Mouse (Mus musculus) CH12.LX (cell line): ENCODE results near the gene Spc25. TPM values are rescaled to one million over a fixed set of nuclear protein-coding genes. Genes with fewer than 3 reads are reported as not detected.
A peak's percentile ranks its signal among the peaks of the same experiment; 100 is the strongest.

Experiments
- DNase-seq: peaks from one replicate; pipeline ENCODE4 v3.0.0-alpha.2; 2013; ENCODE audit errors: extremely low read depth
- H3K27ac ChIP-seq: 2 replicates; pipeline ENCODE4 v1.5.1; 2012; ENCODE audit warnings: low read depth, mild to moderate bottlenecking, control low read depth, moderate library complexity; ENCODE audit not compliant: insufficient read depth
- H3K27me3 ChIP-seq: replicated peaks from 2 replicates; pipeline ENCODE3; 2012; ENCODE audit warnings: inconsistent platforms
- H3K36me3 ChIP-seq, 2 experiments: replicated peaks in 1 of 2; 2 replicates each; pipeline versions ENCODE3 to v1.6.1; 2012; ENCODE audit warnings: inconsistent platforms in 1 of 2, low read length in 1 of 2, mild to moderate bottlenecking in 1 of 2, mixed read lengths in 1 of 2, moderate library complexity in 1 of 2; ENCODE audit not compliant: control insufficient read depth in 1 of 2, insufficient read depth in 1 of 2
- H3K4me1 ChIP-seq, 2 experiments: 2 replicates each; pipeline ENCODE4 v1.6.1; 2012; ENCODE audit warnings: inconsistent platforms in 1 of 2, moderate library complexity in 1 of 2; ENCODE audit not compliant: insufficient read depth in 2 of 2, control insufficient read depth in 1 of 2
- H3K4me2 ChIP-seq: 2 replicates; pipeline ENCODE4 v1.6.1; 2012; ENCODE audit warnings: low read depth, mild to moderate bottlenecking, control low read depth; ENCODE audit not compliant: poor library complexity, insufficient read depth, severe bottlenecking
- H3K4me3 ChIP-seq, 3 experiments: fragments of 150-350 bp in 1 of 3; sonication (generic) in 1 of 3; replicated peaks in 1 of 3; 2 replicates each; pipeline versions ENCODE3 to v1.5.1; 2011 to 2012; ENCODE audit warnings: low read depth in 2 of 3, low read length in 2 of 3, mild to moderate bottlenecking in 2 of 3, moderate library complexity in 2 of 3, control low read depth in 1 of 3, improper control_type of control experiment in 1 of 3, inconsistent platforms in 1 of 3, mixed read lengths in 1 of 3; ENCODE audit not compliant: poor library complexity in 1 of 3
- H3K79me2 ChIP-seq: replicated peaks from 2 replicates; pipeline ENCODE4 v1.6.1; 2012; ENCODE audit warnings: mild to moderate bottlenecking, moderate library complexity; ENCODE audit not compliant: control insufficient read depth, poor library complexity, insufficient read depth, severe bottlenecking; ENCODE audit errors: extremely low read depth
- H3K9ac ChIP-seq: 2 replicates; pipeline ENCODE4 v1.6.1; 2012; ENCODE audit warnings: low read depth, mild to moderate bottlenecking, control low read depth, moderate library complexity; ENCODE audit not compliant: insufficient read depth
- H3K9me3 ChIP-seq: replicated peaks from 2 replicates; pipeline ENCODE3; 2012; ENCODE audit warnings: low read length, inconsistent platforms, mixed read lengths
- BHLHE40 ChIP-seq: IDR thresholded peaks from 2 replicates; pipeline ENCODE4 v1.6.1; 2011; ENCODE audit warnings: mild to moderate bottlenecking, low read depth, low read length, improper control_type of control experiment
- CHD2 ChIP-seq: IDR thresholded peaks from 2 replicates; pipeline ENCODE4 v1.6.1; 2011; ENCODE audit warnings: low read length, improper control_type of control experiment
- E2F4 ChIP-seq: IDR thresholded peaks from 2 replicates; pipeline ENCODE4 v1.6.1; 2011; ENCODE audit warnings: low read depth, low read length, improper control_type of control experiment; ENCODE audit not compliant: insufficient replicate concordance
- ELF1 ChIP-seq: IDR thresholded peaks from 2 replicates; pipeline ENCODE4 v1.6.1; 2014; ENCODE audit warnings: low read depth, mild to moderate bottlenecking, inconsistent platforms, low read length, improper control_type of control experiment
- EP300 ChIP-seq: IDR thresholded peaks from 2 replicates; pipeline ENCODE4 v1.6.1; 2011; ENCODE audit warnings: low read length, improper control_type of control experiment
- HCFC1 ChIP-seq: IDR thresholded peaks from 2 replicates; pipeline ENCODE4 v1.6.1; 2012; ENCODE audit warnings: low read depth, mild to moderate bottlenecking, inconsistent platforms, low read length, improper control_type of control experiment
- IRF4 ChIP-seq: IDR thresholded peaks from 2 replicates; pipeline ENCODE4 v1.6.1; 2014; ENCODE audit warnings: low read depth, mild to moderate bottlenecking, inconsistent platforms, low read length, improper control_type of control experiment
- JUND ChIP-seq: conservative IDR thresholded peaks from 2 replicates; pipeline ENCODE4 v1.6.1; 2011; ENCODE audit warnings: low read depth, low read length, improper control_type of control experiment
- KAT2A ChIP-seq: IDR thresholded peaks from 2 replicates; pipeline ENCODE4 v1.6.1; 2012; ENCODE audit warnings: low read length, improper control_type of control experiment, inconsistent platforms; ENCODE audit not compliant: insufficient replicate concordance
- MAFK ChIP-seq: IDR thresholded peaks from 2 replicates; pipeline ENCODE4 v1.6.1; 2011; ENCODE audit warnings: low read length, improper control_type of control experiment; ENCODE audit not compliant: insufficient replicate concordance
- MAX ChIP-seq: IDR thresholded peaks from 2 replicates; pipeline ENCODE4 v1.6.1; 2011; ENCODE audit warnings: low read length, improper control_type of control experiment
- NRF1 ChIP-seq: IDR thresholded peaks from 2 replicates; pipeline ENCODE4 v1.6.1; 2014; ENCODE audit warnings: low read depth, mild to moderate bottlenecking, inconsistent platforms, low read length, improper control_type of control experiment, moderate library complexity
- POLR2AphosphoS2 ChIP-seq: IDR thresholded peaks from 2 replicates; pipeline ENCODE4 v1.6.1; 2011; ENCODE audit warnings: low read depth, low read length, improper control_type of control experiment
- USF1 ChIP-seq: IDR thresholded peaks from 2 replicates; pipeline ENCODE4 v1.6.1; 2014; ENCODE audit warnings: low read depth, mild to moderate bottlenecking, inconsistent platforms, low read length, improper control_type of control experiment
- USF2 ChIP-seq: conservative IDR thresholded peaks from 2 replicates; pipeline ENCODE4 v1.6.1; 2011; ENCODE audit warnings: low read depth, low read length, improper control_type of control experiment
- ZMIZ1 ChIP-seq: IDR thresholded peaks from 2 replicates; pipeline ENCODE4 v1.6.1; 2012; ENCODE audit warnings: low read depth, mild to moderate bottlenecking, inconsistent platforms, low read length, improper control_type of control experiment
- dilution Hi-C: fragments of 300-500 bp; cut with MboI; formaldehyde crosslinking; loops from 2 replicates; pipeline ENCODE4 v1.14.3; 2020; ENCODE audit warnings: low sequenced_read_pairs; ENCODE audit not compliant: extremely low pct_unique_long_range_greater_than_20kb, extremely low pct_ligation_motif_present
- in situ Hi-C: fragments of 300-500 bp; cut with MboI; formaldehyde crosslinking; loops from 3 replicates; pipeline ENCODE4 v1.14.3; 2019; ENCODE audit warnings: low sequenced_read_pairs, low pct_ligation_motif_present, low pct_unique_long_range_greater_than_20kb, mixed read lengths
- polyA plus RNA-seq: library from polyadenylated mRNA; unstranded; fragments of >175 nt; gene quantifications from 2 replicates; pipeline ENCODE4 v1.2.1, GENCODE M21; 2012; ENCODE audit warnings: low read depth; ENCODE audit not compliant: insufficient read length
- total RNA-seq, 2 experiments: library from RNA; depleted of rRNA; stranded (reverse); fragments of 300-350 nt in 1 of 2; fragments of >200 nt in 1 of 2; gene quantifications; 2 replicates each; pipeline ENCODE4 v1.2.3; 2012 to 2014

The Spc25 gene
- total and polyA plus RNA-seq, 3 experiments: 31.7 to 67.2 (median 50.0) TPM

DNA sequence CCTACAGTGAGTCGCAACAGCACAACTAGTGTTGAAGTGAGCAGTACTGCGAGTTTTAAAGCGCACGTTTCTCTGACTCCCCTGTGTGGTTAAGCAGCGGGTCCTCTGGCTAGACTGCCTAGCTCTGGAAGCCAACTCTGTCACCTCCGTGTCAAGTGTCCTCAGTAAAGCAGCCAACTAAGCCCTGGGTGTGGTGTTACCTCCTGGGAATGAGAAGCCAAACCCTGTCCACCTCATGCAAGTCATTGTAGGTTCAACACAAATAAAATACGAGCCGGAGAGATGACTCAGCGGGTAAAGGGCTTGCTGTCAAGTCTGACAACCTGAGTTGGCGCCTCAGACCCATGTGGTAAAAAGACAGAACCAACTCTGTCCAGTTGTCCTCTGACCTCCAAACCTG, 56.8 kb downstream of the Spc25 start:
- H3K4me2 ChIP-seq: no peak overlapping the region
- dilution Hi-C loops (no loop called here), in situ Hi-C loops (no loop called here)

DNA sequence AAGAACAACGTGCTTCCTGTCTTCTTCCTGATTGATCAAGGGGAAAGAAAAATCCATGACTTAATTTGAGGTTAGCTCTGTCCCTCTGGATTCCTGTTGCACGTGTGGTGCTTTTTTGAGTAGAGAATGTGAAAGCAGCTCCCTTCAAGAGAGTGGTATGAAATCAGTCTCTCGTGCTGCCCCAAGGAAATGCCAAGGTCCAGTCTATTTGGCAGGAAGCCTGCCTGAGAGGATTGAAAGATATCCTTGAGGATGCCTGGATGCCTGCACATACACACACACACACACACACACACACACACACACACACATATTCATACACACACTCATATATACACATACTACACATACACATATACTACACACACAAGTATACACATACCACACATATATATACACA, 57.3 kb downstream of the Spc25 start:
- no peak overlapping the region for H3K27ac ChIP-seq
- in situ Hi-C loops (no loop called here), dilution Hi-C loops (no loop called here)
- no peak overlapping the region for H3K4me2 ChIP-seq
- H3K9me3 ChIP-seq: no peaks in the 10 kb centered on the region
- no peak overlapping the region for H3K4me3 ChIP-seq
- TF ChIP-seq BHLHE40 (peak; percentile 42; the same call in 1 of the 2 replicates), POLR2AphosphoS2 (no peak), EP300 (no peak)
- H3K27me3 ChIP-seq: no peaks in the 10 kb centered on the region
- H3K79me2 ChIP-seq: no peaks in the 10 kb centered on the region
- no peaks in the 10 kb centered on the region for H3K36me3 ChIP-seq
- DNase-seq: no peak
- H3K9ac ChIP-seq: no peak overlapping the region
- peaks cover 7% of the 10 kb centered on the region in 2 experiments; a peak in 3 of 4 replicates for H3K4me1 ChIP-seq

More for the DNA sequence above, 56.8 kb downstream of the Spc25 start:
- Histone ChIP-seq H3K9ac (no peak overlapping the region), H3K79me2 (no peaks in the 10 kb centered on the region), H3K9me3 (no peaks in the 10 kb centered on the region), H3K4me1 (peaks cover 7% of the 10 kb centered on the region in 2 experiments; a peak in 3 of 4 replicates), H3K27me3 (no peaks in the 10 kb centered on the region), H3K36me3 (no peaks in the 10 kb centered on the region), H3K27ac (no peak overlapping the region), H3K4me3 (no peak overlapping the region)
- DNase-seq: no peak
- TF ChIP-seq CHD2 (no peak), EP300 (no peak), KAT2A (no peak), USF2 (no peak), ZMIZ1 (no peak), HCFC1 (no peak), NRF1 (no peak), MAX (no peak), E2F4 (no peak), MAFK (no peak), IRF4 (no peak), ELF1 (no peak), USF1 (no peak), JUND (no peak)

Other genes starting within 250 kb of the Spc25 start
- gene Nostrin, start 70.4 kb downstream of the Spc25 start, total RNA-seq (2012; rRNA removed): 1.7 and 2.5 TPM in 2 replicates
- gene Nostrin, start 70.4 kb downstream of the Spc25 start, total RNA-seq (2014; rRNA removed): 0.19 and 0.24 TPM in 2 replicates
- 0.29 and 0.63 TPM in 2 replicates for gene Nostrin, start 70.4 kb downstream of the Spc25 start, polyA plus RNA-seq
- gene G6pc2, start 4.9 kb upstream of the Spc25 start, total RNA-seq (2012; rRNA removed): not detected in 2 replicates
- gene G6pc2, start 4.9 kb upstream of the Spc25 start, total RNA-seq (2014; rRNA removed): not detected in 2 replicates
- not detected in 2 replicates for gene G6pc2, start 4.9 kb upstream of the Spc25 start, polyA plus RNA-seq
- gene Abcb11, start 136.4 kb upstream of the Spc25 start, total RNA-seq (2012; rRNA removed): not detected in 2 replicates
- gene Abcb11, start 136.4 kb upstream of the Spc25 start, total RNA-seq (2014; rRNA removed): 0.16 TPM in 1 of 2 replicates, not detected in the other
- not detected in 2 replicates for gene Abcb11, start 136.4 kb upstream of the Spc25 start, polyA plus RNA-seq
- gene Dhrs9, start 174.3 kb upstream of the Spc25 start, total RNA-seq (2012; rRNA removed): not detected in 2 replicates
- not detected in 2 replicates for gene Dhrs9, start 174.3 kb upstream of the Spc25 start, total RNA-seq (2014; rRNA removed)
- gene Dhrs9, start 174.3 kb upstream of the Spc25 start, polyA plus RNA-seq: not detected in 2 replicates